ENCODE assay signal across 9 mouse cellular contexts in genomic region chr16:48675607-48676006, GRCm38 (mm10).
DNase-seq lines count a peak whose midpoint lies in the region; ATAC-seq and TF ChIP-seq lines count a peak whose summit lies in the region.
"Had no signal": no experiment of that assay in that cellular context is flagged by ENCODE, and none has a peak within 500 bp of the region (broad histone marks: within the 10 kb centered on the region; RNA-seq: fewer than 3 reads in every experiment).

No protein-coding gene starts in this region.

- H3K9me3 ChIP-seq in E14TG2a.4 (ENCODE audit: low read length) = no peaks in the 10 kb centered on the region
- H3K9me3 ChIP-seq in forebrain, embryonic 11.5 days (ENCODE audit: control insufficient read depth, low read length) = no peaks in the 10 kb centered on the region
- no peaks in the 10 kb centered on the region for H3K9me3 ChIP-seq in hindbrain, embryonic 10.5 days
- H3K9me3 ChIP-seq: limb, embryonic 12.5 days had no signal

- DNase-seq in brain, embryonic 18.5 days (ENCODE audit: low read depth, low spot score) = peak; percentile 61
- DNase-seq in forebrain, embryonic 11.5 days (ENCODE audit: low spot score) = peak; percentile 86
- peak; percentile 74 for DNase-seq in hindbrain, embryonic 10.5 days (ENCODE audit: low spot score)
- peak; percentile 46 to 57 for DNase-seq in layer of hippocampus, adult 8-10 months (ENCODE audit: low spot score in 2 of 2)
- DNase-seq in lung, postnatal 14 days = peak; percentile 75
- peak; percentile 20 for DNase-seq in retina, adult 2 months (ENCODE audit: low read depth, low spot score)
- peak; percentile 88 for DNase-seq in thymus, postnatal 14 days

- peak; percentile 56 for TF ChIP-seq CTCF in E14TG2a.4 (conservative IDR thresholded peaks at IDR 0.05; ENCODE audit: low read length)

- H3K4me1 ChIP-seq in E14TG2a.4 (replicated peaks; ENCODE audit: low read depth, low read length) = no peaks in the 10 kb centered on the region
- no peaks in the 10 kb centered on the region for H3K4me1 ChIP-seq in forebrain, embryonic 11.5 days (replicated peaks; ENCODE audit: control insufficient read depth, insufficient read depth, low read length)
- H3K4me1 ChIP-seq in hindbrain, embryonic 10.5 days (replicated peaks) = no peaks in the 10 kb centered on the region

- 24% methylated on average over 10 of the region's 10 CpGs for WGBS in forebrain, embryonic 11.5 days
- WGBS in hindbrain, embryonic 10.5 days = 22% methylated on average over 10 of the region's 10 CpGs

- peak; percentile 89 for ATAC-seq in forebrain, embryonic 11.5 days (replicated peaks; ENCODE audit: low FRiP score)

- H3K4me2 ChIP-seq in forebrain, embryonic 11.5 days (ENCODE audit: low read depth, low read length, severe bottlenecking) = no peak overlapping the region
- H3K4me2 ChIP-seq: limb, embryonic 12.5 days had no signal

- no peak overlapping the region for H3K4me3 ChIP-seq in E14TG2a.4 (replicated peaks; ENCODE audit: low read length)
- no peak overlapping the region for H3K4me3 ChIP-seq in forebrain, embryonic 11.5 days (ENCODE audit: low read depth, low read length)
- no peak overlapping the region for H3K4me3 ChIP-seq in hindbrain, embryonic 10.5 days
- H3K4me3 ChIP-seq: limb, embryonic 12.5 days had no signal

- no peaks in the 10 kb centered on the region for H3K36me3 ChIP-seq in E14TG2a.4 (ENCODE audit: insufficient read depth, low read length)
- H3K36me3 ChIP-seq in forebrain, embryonic 11.5 days (ENCODE audit: control insufficient read depth, insufficient read depth, low read length) = no peaks in the 10 kb centered on the region
- H3K36me3 ChIP-seq in hindbrain, embryonic 10.5 days = no peaks in the 10 kb centered on the region
- H3K36me3 ChIP-seq: limb, embryonic 12.5 days had no signal

- no peak overlapping the region for H3K9ac ChIP-seq in forebrain, embryonic 11.5 days (ENCODE audit: low read length)
- H3K9ac ChIP-seq: limb, embryonic 12.5 days had no signal

- H3K27ac ChIP-seq in forebrain, embryonic 11.5 days (ENCODE audit: low read depth, low read length) = no peak overlapping the region
- no peak overlapping the region for H3K27ac ChIP-seq in hindbrain, embryonic 10.5 days
- H3K27ac ChIP-seq: limb, embryonic 12.5 days had no signal

- no peaks in the 10 kb centered on the region for H3K27me3 ChIP-seq in E14TG2a.4 (ENCODE audit: insufficient read depth, low read length)
- no peaks in the 10 kb centered on the region for H3K27me3 ChIP-seq in forebrain, embryonic 11.5 days (ENCODE audit: control insufficient read depth, insufficient read depth, low read length)
- H3K27me3 ChIP-seq in hindbrain, embryonic 10.5 days (ENCODE audit: insufficient read depth, poor library complexity, severe bottlenecking) = no peaks in the 10 kb centered on the region
- H3K27me3 ChIP-seq: limb, embryonic 12.5 days had no signal

Comparison
In these comparisons a context has a peak if more than half of its experiments do, and no peak if none do; other contexts are left out.
1. DNase-seq: peak in every context shown above with its lines; median percentile 88 in thymus, postnatal 14 days; 86 in forebrain, embryonic 11.5 days; 75 in lung, postnatal 14 days; 74 in hindbrain, embryonic 10.5 days; 61 in brain, embryonic 18.5 days; 52 in layer of hippocampus, adult 8-10 months; 20 in retina, adult 2 months.